Mouse (Mus musculus) embryonic facial prominence, embryonic 15.5 days (tissue): ENCODE measurements around the gene Rad51b. TPM values are rescaled to one million over a fixed set of nuclear protein-coding genes. Genes with fewer than 3 reads are reported as not detected.

Experiments
- ATAC-seq: fragments of 200-750 bp; cut with Nextera tagmentation; 2 replicates; pipeline ENCODE4 v1.8.0; 2017; ENCODE audit warnings: low read depth, moderate TSS enrichment; ENCODE audit not compliant: insufficient number of reproducible peaks, low FRiP score, low TSS enrichment
- H3K27ac ChIP-seq: fragments of 300-500 bp; sonication (generic); replicated peaks from 2 replicates; pipeline ENCODE4 v1.5.1; 2015; ENCODE audit warnings: mild to moderate bottlenecking, inconsistent platforms
- H3K27me3 ChIP-seq: fragments of 300-500 bp; sonication (generic); 2 replicates; pipeline ENCODE4 v1.6.1; 2015; ENCODE audit warnings: inconsistent platforms
- H3K36me3 ChIP-seq: fragments of 300-500 bp; sonication (generic); 2 replicates; pipeline ENCODE4 v1.6.1; 2015; ENCODE audit warnings: mild to moderate bottlenecking, inconsistent platforms
- H3K4me1 ChIP-seq: fragments of 300-500 bp; sonication (generic); 2 replicates; pipeline ENCODE4 v1.6.1; 2015; ENCODE audit warnings: inconsistent platforms
- H3K4me2 ChIP-seq: fragments of 300-500 bp; sonication (generic); replicated peaks from 2 replicates; pipeline ENCODE4 v1.6.1; 2015; ENCODE audit warnings: mild to moderate bottlenecking, inconsistent platforms
- H3K4me3 ChIP-seq: fragments of 300-500 bp; sonication (generic); replicated peaks from 2 replicates; pipeline ENCODE4 v1.5.1; 2015; ENCODE audit warnings: mild to moderate bottlenecking, inconsistent platforms
- H3K9ac ChIP-seq: fragments of 300-500 bp; sonication (generic); 2 replicates; pipeline ENCODE4 v1.6.1; 2015; ENCODE audit warnings: inconsistent platforms
- H3K9me3 ChIP-seq: fragments of 300-500 bp; sonication (generic); replicated peaks from 2 replicates; pipeline ENCODE4 v1.6.1; 2016; ENCODE audit warnings: inconsistent platforms
- WGBS: fragments of 180-500 bp; shearing (Covaris S2); methylation state at CpG from one replicate; pipeline ENCODE4 v1.1.7; 2015; 5-methylcytosine and 5-hydroxymethylcytosine counted together
- polyA plus RNA-seq: library from polyadenylated mRNA; unstranded; fragments of >200 nt; fragmentation: Nextera tagmentation; extraction: Ambion mirVana; gene quantifications from 2 replicates; pipeline ENCODE4 v1.2.1, GENCODE M21; 2015

Rad51b gene
- polyA plus RNA-seq, 1 experiment from 2014 or later: 7.3 TPM

- Histone ChIP-seq H3K4me1 (peaks cover 16% of the 10 kb centered on the region; the same call in 1 of the 2 replicates), H3K9me3 (no peaks in the 10 kb centered on the region), H3K27ac (no peak overlapping the region), H3K4me2 (no peak overlapping the region), H3K4me3 (no peak overlapping the region), H3K9ac (no peak overlapping the region), H3K36me3 (no peaks in the 10 kb centered on the region), H3K27me3 (no peaks in the 10 kb centered on the region)
- ATAC-seq: no peak
- WGBS: 75% methylated on average over 5 of the region's 5 CpGs
These were observed 491.3 kb downstream of the Rad51b start for GRCm38 (mm10) chr12:79788340-79788739.

GRCm38 (mm10) chr12:79789481-79789880 lies 492.4 kb downstream of the Rad51b start:
- WGBS: 76% methylated on average over 6 of the region's 6 CpGs
- H3K4me3 ChIP-seq: no peak overlapping the region

GRCm38 (mm10) chr12:79793382-79793781 lies 496.3 kb downstream of the Rad51b start:
- ATAC-seq: no peak
- WGBS: 67% methylated on average over 8 of the region's 8 CpGs
- H3K27ac ChIP-seq: no peak overlapping the region

More at GRCm38 (mm10) chr12:79789481-79789880, 492.4 kb downstream of the Rad51b start:
- ATAC-seq: no peak
- no peaks in the 10 kb centered on the region for H3K9me3 ChIP-seq
- no peaks in the 10 kb centered on the region for H3K27me3 ChIP-seq
- H3K9ac ChIP-seq: no peak overlapping the region
- H3K36me3 ChIP-seq: no peaks in the 10 kb centered on the region
- 0 out of 2 replicates have a peak, but pooled peaks cover 7% of the 10 kb centered on the region for H3K4me1 ChIP-seq
- no peak overlapping the region for H3K27ac ChIP-seq
- H3K4me2 ChIP-seq: no peak overlapping the region

GRCm38 (mm10) chr12:79794802-79795201 lies 497.7 kb downstream of the Rad51b start:
- Histone ChIP-seq H3K36me3 (no peaks in the 10 kb centered on the region), H3K27me3 (no peaks in the 10 kb centered on the region), H3K9ac (no peak overlapping the region), H3K4me1 (no peaks in the 10 kb centered on the region), H3K4me3 (no peak overlapping the region), H3K4me2 (no peak overlapping the region), H3K9me3 (no peaks in the 10 kb centered on the region), H3K27ac (no peak overlapping the region)
- 81% methylated on average over 4 of the region's 4 CpGs for WGBS
- no peak for ATAC-seq

More at GRCm38 (mm10) chr12:79793382-79793781, 496.3 kb downstream of the Rad51b start:
- no peak overlapping the region for H3K4me2 ChIP-seq
- H3K27me3 ChIP-seq: no peaks in the 10 kb centered on the region
- no peaks in the 10 kb centered on the region for H3K36me3 ChIP-seq
- H3K9me3 ChIP-seq: no peaks in the 10 kb centered on the region
- H3K4me3 ChIP-seq: no peak overlapping the region
- H3K9ac ChIP-seq: no peak overlapping the region
- H3K4me1 ChIP-seq: no peaks in the 10 kb centered on the region

- Histone ChIP-seq H3K27me3 (no peaks in the 10 kb centered on the region), H3K4me3 (no peak overlapping the region), H3K4me2 (no peak overlapping the region), H3K9me3 (no peaks in the 10 kb centered on the region), H3K27ac (no peak overlapping the region), H3K9ac (no peak overlapping the region), H3K4me1 (no peaks in the 10 kb centered on the region), H3K36me3 (no peaks in the 10 kb centered on the region)
- no peak for ATAC-seq
- 68% methylated on average over 6 of the region's 6 CpGs for WGBS
These were observed 499.2 kb downstream of the Rad51b start for GRCm38 (mm10) chr12:79796260-79796659.

- Histone ChIP-seq H3K4me2 (no peak overlapping the region), H3K27ac (peak overlapping the region; percentile 25; the same call in 1 of the 2 replicates), H3K9ac (no peak overlapping the region), H3K27me3 (no peaks in the 10 kb centered on the region), H3K9me3 (no peaks in the 10 kb centered on the region), H3K4me3 (no peak overlapping the region), H3K4me1 (no peaks in the 10 kb centered on the region), H3K36me3 (no peaks in the 10 kb centered on the region)
- WGBS: 82% methylated on average over 18 of the region's 18 CpGs
- no peak for ATAC-seq
These were observed 500.0 kb downstream of the Rad51b start for GRCm38 (mm10) chr12:79796823-79797821.

- Histone ChIP-seq H3K4me2 (no peak overlapping the region), H3K4me1 (no peaks in the 10 kb centered on the region), H3K27me3 (no peaks in the 10 kb centered on the region), H3K4me3 (no peak overlapping the region), H3K9me3 (no peaks in the 10 kb centered on the region), H3K36me3 (no peaks in the 10 kb centered on the region), H3K27ac (no peak overlapping the region), H3K9ac (no peak overlapping the region)
- WGBS: 87% methylated on average over 3 of the region's 3 CpGs
- ATAC-seq: no peak
These were observed 501.4 kb downstream of the Rad51b start for GRCm38 (mm10) chr12:79798488-79798887.

- H3K9me3 ChIP-seq: no peaks in the 10 kb centered on the region
- H3K36me3 ChIP-seq: no peaks in the 10 kb centered on the region
- no peak overlapping the region for H3K4me2 ChIP-seq
- no peak overlapping the region for H3K9ac ChIP-seq
- H3K27me3 ChIP-seq: no peaks in the 10 kb centered on the region
- no peak for ATAC-seq
- 60% methylated on average over 5 of the region's 5 CpGs for WGBS
- H3K27ac ChIP-seq: no peak overlapping the region
- H3K4me1 ChIP-seq: peaks cover 5% of the 10 kb centered on the region
- no peak overlapping the region for H3K4me3 ChIP-seq
These were observed 502.3 kb downstream of the Rad51b start for GRCm38 (mm10) chr12:79799370-79799769.

- H3K9ac ChIP-seq: no peak overlapping the region
- no peak for ATAC-seq
- no peak overlapping the region for H3K27ac ChIP-seq
- H3K4me3 ChIP-seq: no peak overlapping the region
- H3K27me3 ChIP-seq: no peaks in the 10 kb centered on the region
- no peaks in the 10 kb centered on the region for H3K9me3 ChIP-seq
- H3K36me3 ChIP-seq: no peaks in the 10 kb centered on the region
- H3K4me2 ChIP-seq: no peak overlapping the region
- H3K4me1 ChIP-seq: peaks cover 22% of the 10 kb centered on the region
- 81% methylated on average over 1 of the region's 1 CpGs for WGBS
These were observed 506.6 kb downstream of the Rad51b start for GRCm38 (mm10) chr12:79803670-79804069.

- 40% methylated on average over 8 of the region's 8 CpGs for WGBS
- H3K27me3 ChIP-seq: no peaks in the 10 kb centered on the region
- H3K4me3 ChIP-seq: no peak overlapping the region
- no peaks in the 10 kb centered on the region for H3K9me3 ChIP-seq
- no peak overlapping the region for H3K4me2 ChIP-seq
- H3K9ac ChIP-seq: no peak overlapping the region
- ATAC-seq: no peak
- peaks cover 31% of the 10 kb centered on the region for H3K4me1 ChIP-seq
- H3K36me3 ChIP-seq: no peaks in the 10 kb centered on the region
- H3K27ac ChIP-seq: peak overlapping the region; percentile 34; the same call in 1 of the 2 replicates
These were observed 507.9 kb downstream of the Rad51b start for GRCm38 (mm10) chr12:79804776-79805524.

- no peak for ATAC-seq
- no peak overlapping the region for H3K9ac ChIP-seq
- no peaks in the 10 kb centered on the region for H3K27me3 ChIP-seq
- H3K4me1 ChIP-seq: peaks cover 31% of the 10 kb centered on the region
- H3K36me3 ChIP-seq: no peaks in the 10 kb centered on the region
- no peaks in the 10 kb centered on the region for H3K9me3 ChIP-seq
- 71% methylated on average over 4 of the region's 4 CpGs for WGBS
- no peak overlapping the region for H3K4me2 ChIP-seq
- H3K4me3 ChIP-seq: no peak overlapping the region
- no peak overlapping the region for H3K27ac ChIP-seq
These were observed 509.9 kb downstream of the Rad51b start for GRCm38 (mm10) chr12:79806990-79807389.
